Mouse (Mus musculus) hindbrain, embryonic 14.5 days (tissue): ENCODE measurements around the gene Tlk1. TPM values are rescaled to one million over a fixed set of nuclear protein-coding genes. Genes with fewer than 3 reads are reported as not detected.

Experiments
- ATAC-seq: fragments of 200-750 bp; cut with Nextera tagmentation; 2 replicates; pipeline ENCODE4 v1.8.0; 2017; ENCODE audit warnings: moderate number of reproducible peaks, mild to moderate bottlenecking, moderate TSS enrichment, moderate library complexity; ENCODE audit not compliant: low FRiP score
- DNase-seq: peaks from one replicate; pipeline ENCODE4 v3.0.0-alpha.2; 2015; ENCODE audit warnings: low spot score
- H3K27ac ChIP-seq: fragments of 300-500 bp; sonication (generic); 2 replicates; pipeline ENCODE4 v1.5.1; 2014; ENCODE audit warnings: mild to moderate bottlenecking, moderate library complexity
- H3K27me3 ChIP-seq: fragments of 300-500 bp; sonication (generic); 2 replicates; pipeline ENCODE4 v1.6.1; 2014; ENCODE audit warnings: mild to moderate bottlenecking, low read length, mixed read lengths; ENCODE audit not compliant: control insufficient read depth, insufficient read depth
- H3K36me3 ChIP-seq: fragments of 300-500 bp; sonication (generic); replicated peaks from 2 replicates; pipeline ENCODE4 v1.6.1; 2014; ENCODE audit not compliant: control insufficient read depth, insufficient read depth
- H3K4me1 ChIP-seq: fragments of 300-500 bp; sonication (generic); replicated peaks from 2 replicates; pipeline ENCODE4 v1.6.1; 2014; ENCODE audit warnings: antibody characterized with exemption, low read length, mixed read lengths; ENCODE audit not compliant: control insufficient read depth, insufficient read depth
- H3K4me2 ChIP-seq: fragments of 300-500 bp; sonication (generic); replicated peaks from 2 replicates; pipeline ENCODE4 v1.6.1; 2014; ENCODE audit warnings: mild to moderate bottlenecking, moderate library complexity
- H3K4me3 ChIP-seq: fragments of 300-500 bp; sonication (generic); replicated peaks from 2 replicates; pipeline ENCODE4 v1.5.1; 2014; ENCODE audit warnings: mild to moderate bottlenecking, low read length
- H3K9ac ChIP-seq: fragments of 300-500 bp; sonication (generic); 2 replicates; pipeline ENCODE4 v1.6.1; 2014
- H3K9me3 ChIP-seq: fragments of 300-500 bp; sonication (generic); 2 replicates; pipeline ENCODE4 v1.6.1; 2016; ENCODE audit warnings: low read length; ENCODE audit not compliant: control insufficient read depth
- WGBS: fragments of 180-500 bp; shearing (Covaris S2); extraction: QIAGEN DNeasy Blood & Tissue Kit; methylation state at CpG from one replicate; pipeline ENCODE4 v1.1.7; 2014; 5-methylcytosine and 5-hydroxymethylcytosine counted together
- polyA plus RNA-seq: library from polyadenylated mRNA; unstranded; fragments of >200 nt; fragmentation: Nextera tagmentation; extraction: Ambion mirVana; gene quantifications from 2 replicates; pipeline ENCODE4 v1.2.1, GENCODE M21; 2014

Gene Tlk1
- polyA plus RNA-seq, 1 experiment from 2014 or later, result 29.9 TPM

- ATAC-seq (no peak), DNase-seq (peak; percentile 45)
- H3K4me2 ChIP-seq, result no peak overlapping the region
- no peaks in the 10 kb centered on the region for H3K9me3 ChIP-seq
- H3K4me3 ChIP-seq, result no peak overlapping the region
- no peak overlapping the region for H3K9ac ChIP-seq
- 82% methylated on average over 5 of the region's 5 CpGs for WGBS
- H3K27ac ChIP-seq, result no peak overlapping the region
- peaks cover 19% of the 10 kb centered on the region for H3K4me1 ChIP-seq
- H3K27me3 ChIP-seq, result no peaks in the 10 kb centered on the region
- no peaks in the 10 kb centered on the region for H3K36me3 ChIP-seq
Measured at GRCm38 (mm10) chr2:70663764-70664163, 161.8 kb downstream of the Tlk1 start.

Other genes starting within 250 kb of the Tlk1 start
- gene Gorasp2, start 164.2 kb downstream of the Tlk1 start, polyA plus RNA-seq, result 137 and 146 TPM in 2 replicates
- gene Gm26558, start 163.6 kb downstream of the Tlk1 start, polyA plus RNA-seq, result 4.6 and 5.0 TPM in 2 replicates
- 27.5 and 27.9 TPM in 2 replicates for gene Dcaf17, start 229.6 kb upstream of the Tlk1 start, polyA plus RNA-seq
- 10.9 and 13.3 TPM in 2 replicates for gene Mettl8, start 229.9 kb upstream of the Tlk1 start, polyA plus RNA-seq